Mouse (Mus musculus) hindbrain, embryonic 15.5 days (tissue): Measurements from ENCODE around the gene Rrn3. TPM values are rescaled to one million over a fixed set of nuclear protein-coding genes. Genes with fewer than 3 reads are reported as not detected.
"Not testable (repeated sequence)": the region's sequence is repeated elsewhere in the genome, so short reads cannot be mapped to it uniquely, and the experiment has no call there.

Experiments
- ATAC-seq: fragments of 200-750 bp; cut with Nextera tagmentation; 2 replicates; pipeline ENCODE4 v1.8.0; 2017; ENCODE audit warnings: low read depth, moderate number of reproducible peaks, moderate TSS enrichment; ENCODE audit not compliant: low FRiP score
- H3K27ac ChIP-seq: fragments of 300-500 bp; sonication (generic); replicated peaks from 2 replicates; pipeline ENCODE4 v1.5.1; 2015; ENCODE audit warnings: mild to moderate bottlenecking, inconsistent platforms
- H3K27me3 ChIP-seq: fragments of 300-500 bp; sonication (generic); 2 replicates; pipeline ENCODE4 v1.6.1; 2015; ENCODE audit warnings: control low read depth, inconsistent platforms
- H3K36me3 ChIP-seq: fragments of 300-500 bp; sonication (generic); 2 replicates; pipeline ENCODE4 v1.6.1; 2015; ENCODE audit warnings: control low read depth, inconsistent platforms
- H3K4me1 ChIP-seq: fragments of 300-500 bp; sonication (generic); replicated peaks from 2 replicates; pipeline ENCODE4 v1.6.1; 2015; ENCODE audit warnings: control low read depth, inconsistent platforms
- H3K4me2 ChIP-seq: fragments of 300-500 bp; sonication (generic); 2 replicates; pipeline ENCODE4 v1.6.1; 2015; ENCODE audit warnings: moderate library complexity, mild to moderate bottlenecking, inconsistent platforms
- H3K4me3 ChIP-seq: fragments of 300-500 bp; sonication (generic); 2 replicates; pipeline ENCODE4 v1.5.1; 2015; ENCODE audit warnings: mild to moderate bottlenecking, inconsistent platforms
- H3K9ac ChIP-seq: fragments of 300-500 bp; sonication (generic); 2 replicates; pipeline ENCODE4 v1.6.1; 2015; ENCODE audit warnings: inconsistent platforms
- H3K9me3 ChIP-seq: fragments of 300-500 bp; sonication (generic); 2 replicates; pipeline ENCODE4 v1.6.1; 2016; ENCODE audit warnings: control low read depth, inconsistent platforms
- WGBS: fragments of 180-500 bp; shearing (Covaris S2); methylation state at CpG from one replicate; pipeline ENCODE4 v1.1.7; 2015; 5-methylcytosine and 5-hydroxymethylcytosine counted together
- polyA plus RNA-seq: library from polyadenylated mRNA; unstranded; fragments of >200 nt; fragmentation: Nextera tagmentation; extraction: Ambion mirVana; gene quantifications from 2 replicates; pipeline ENCODE4 v1.2.1, GENCODE M21; 2015

Rrn3 gene
- polyA plus RNA-seq, 1 experiment from 2014 or later, result 86.7 TPM

DNA sequence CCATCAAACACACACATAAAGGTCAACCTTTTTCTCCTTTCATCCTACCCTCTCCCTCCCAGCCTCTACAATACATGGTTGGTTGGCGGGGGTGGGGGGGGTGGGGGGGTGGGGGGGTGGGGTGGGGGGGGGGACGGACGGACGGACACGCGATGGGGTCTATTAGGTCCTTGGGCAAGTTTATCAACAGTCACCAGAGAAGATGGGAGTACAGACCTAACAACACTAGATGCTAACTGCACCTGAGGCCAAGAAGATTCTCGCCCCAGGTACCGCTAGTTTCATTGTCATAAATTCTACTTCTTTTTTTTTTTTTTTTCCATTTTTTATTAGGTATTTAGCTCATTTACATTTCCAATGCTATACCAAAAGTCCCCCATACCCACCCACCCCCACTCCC, 26.5 kb upstream of the Rrn3 start:
- Histone ChIP-seq H3K4me2 (peak overlapping the region; percentile 69), H3K36me3 (no peaks in the 10 kb centered on the region), H3K4me1 (peaks cover 7% of the 10 kb centered on the region; the same call in 1 of the 2 replicates), H3K27ac (peak overlapping the region; percentile 73; the same call in 1 of the 2 replicates), H3K4me3 (peak overlapping the region; percentile 51), H3K9me3 (no peaks in the 10 kb centered on the region), H3K27me3 (no peaks in the 10 kb centered on the region), H3K9ac (no peak overlapping the region)
- 70% methylated on average over 8 of the region's 8 CpGs for WGBS
- ATAC-seq, result peak; percentile 46

DNA sequence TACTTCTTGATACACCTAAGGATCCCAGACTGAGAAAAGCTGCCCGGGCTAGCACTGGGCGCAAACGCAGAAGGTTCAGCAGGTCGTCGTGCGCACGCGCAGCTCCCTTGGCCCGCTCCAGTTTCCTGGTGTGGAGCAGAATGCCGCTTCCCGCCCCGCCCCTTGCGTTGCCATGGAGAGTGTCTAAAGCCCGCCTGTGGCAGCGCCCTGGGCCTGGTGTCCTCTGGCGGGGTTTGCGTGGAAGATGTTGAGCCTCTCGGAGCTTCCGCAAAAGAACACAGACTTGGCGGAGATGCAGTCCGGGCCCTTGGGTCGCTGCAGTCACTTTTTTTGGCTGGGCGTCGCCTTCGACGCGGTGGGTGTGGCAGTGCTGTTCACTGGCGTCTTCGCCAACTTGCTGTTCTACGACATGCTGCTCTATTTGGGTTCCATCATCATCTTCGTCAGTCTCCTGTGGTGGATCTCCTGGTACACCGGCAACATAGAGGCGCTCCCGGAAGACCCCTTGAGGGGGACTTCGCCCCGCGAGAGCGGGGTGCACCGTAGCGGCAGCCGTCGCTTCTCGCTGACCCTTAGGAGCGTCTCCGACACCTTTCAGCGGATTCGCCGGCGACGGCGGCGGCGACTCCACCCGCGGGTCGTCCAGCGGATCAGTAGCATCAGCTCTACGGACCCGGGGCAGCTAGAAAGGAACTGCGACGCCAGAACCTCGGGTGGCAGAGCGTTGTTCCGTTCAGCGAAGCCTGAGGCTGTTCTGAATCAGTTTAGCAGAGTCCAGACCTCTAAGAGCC, 25.9 kb upstream of the Rrn3 start:
- peak overlapping the region; percentile 51 for H3K4me3 ChIP-seq
- peak overlapping the region; percentile 49 for H3K9ac ChIP-seq
- H3K4me2 ChIP-seq, result peak overlapping the region; percentile 69
- under 1% methylated on average over 65 of the region's 65 CpGs for WGBS
- H3K27ac ChIP-seq, result peak overlapping the region; percentile 73
- H3K27me3 ChIP-seq, result no peaks in the 10 kb centered on the region
- peaks cover 7% of the 10 kb centered on the region; the same call in 1 of the 2 replicates for H3K4me1 ChIP-seq
- H3K36me3 ChIP-seq, result no peaks in the 10 kb centered on the region
- no peaks in the 10 kb centered on the region for H3K9me3 ChIP-seq
- ATAC-seq, result peak; percentile 98

DNA sequence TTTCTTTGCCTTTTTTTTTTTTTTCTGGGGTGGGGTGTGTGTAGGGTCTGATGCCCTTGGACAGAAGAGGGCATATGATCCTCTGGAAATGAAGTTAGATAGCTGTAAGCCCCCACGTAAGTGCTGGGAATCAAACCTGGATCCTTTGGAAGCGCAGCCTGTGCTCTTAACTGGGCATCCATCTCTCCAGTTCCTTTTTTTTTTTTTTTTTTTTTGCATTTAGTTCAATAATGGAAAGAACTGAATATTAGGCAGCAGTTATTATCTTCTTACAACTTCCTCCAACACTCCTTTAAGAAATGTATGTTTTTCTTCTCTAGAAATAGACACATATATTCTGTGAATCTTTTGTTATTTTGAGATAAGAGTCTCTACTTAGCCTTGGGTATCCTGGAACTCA, 22.7 kb upstream of the Rrn3 start:
- Histone ChIP-seq H3K27me3 (no peaks in the 10 kb centered on the region), H3K9me3 (no peaks in the 10 kb centered on the region), H3K27ac (no peak overlapping the region), H3K9ac (no peak overlapping the region), H3K4me1 (peaks cover 7% of the 10 kb centered on the region; the same call in 1 of the 2 replicates), H3K4me2 (no peak overlapping the region), H3K36me3 (no peaks in the 10 kb centered on the region), H3K4me3 (no peak overlapping the region)
- no peak for ATAC-seq
- WGBS, result 95% methylated on average over 2 of the region's 2 CpGs

DNA sequence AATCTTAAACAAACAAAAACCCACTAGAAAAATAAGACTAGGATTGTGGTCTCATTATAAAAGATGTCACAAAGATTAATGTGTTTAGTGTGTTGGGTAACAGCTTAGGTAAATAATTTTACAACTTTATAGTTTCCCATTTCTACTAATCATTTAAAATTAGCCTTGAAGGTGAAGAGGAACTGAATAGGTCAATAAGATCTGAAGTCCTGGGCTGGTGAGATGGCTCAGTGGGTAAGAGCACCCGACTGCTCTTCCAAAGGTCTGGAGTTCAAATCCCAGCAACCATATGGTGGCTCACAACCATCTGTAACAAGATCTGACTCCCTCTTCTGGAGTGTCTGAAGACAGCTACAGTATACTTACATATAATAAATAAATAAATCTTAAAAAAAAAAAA, 17.7 kb upstream of the Rrn3 start:
- not testable (repeated sequence) for H3K9ac ChIP-seq, H3K27me3 ChIP-seq, H3K4me2 ChIP-seq, H3K9me3 ChIP-seq, H3K36me3 ChIP-seq, ATAC-seq, H3K4me3 ChIP-seq, H3K27ac ChIP-seq, H3K4me1 ChIP-seq
- 96% methylated on average over 1 of the region's 1 CpGs for WGBS

DNA sequence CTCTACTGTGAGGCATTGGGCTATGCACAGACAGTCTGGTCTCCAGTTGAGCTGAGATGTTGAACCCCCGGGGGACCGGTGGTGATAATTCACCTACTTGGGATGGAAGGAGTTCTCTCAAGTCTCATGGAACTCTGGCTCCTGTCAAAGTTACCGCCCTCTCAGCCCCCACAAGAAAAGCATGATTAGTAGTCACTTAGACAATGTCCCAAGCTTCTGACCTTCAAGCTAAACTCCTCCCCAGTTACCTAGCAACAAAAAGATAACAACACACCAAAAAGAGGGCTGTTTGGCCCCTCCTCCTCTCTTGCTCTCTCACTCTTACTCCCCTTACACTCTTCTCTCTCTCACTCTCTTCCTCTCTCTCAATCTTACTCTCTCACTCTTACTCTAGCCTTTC, 16.0 kb upstream of the Rrn3 start:
- H3K36me3 ChIP-seq, result no peaks in the 10 kb centered on the region
- no peak for ATAC-seq
- no peaks in the 10 kb centered on the region for H3K4me1 ChIP-seq
- no peak overlapping the region for H3K4me3 ChIP-seq
- WGBS, result 85% methylated on average over 3 of the region's 3 CpGs
- no peak overlapping the region for H3K9ac ChIP-seq
- no peak overlapping the region for H3K27ac ChIP-seq
- H3K27me3 ChIP-seq, result no peaks in the 10 kb centered on the region
- H3K9me3 ChIP-seq, result no peaks in the 10 kb centered on the region
- H3K4me2 ChIP-seq, result no peak overlapping the region

DNA sequence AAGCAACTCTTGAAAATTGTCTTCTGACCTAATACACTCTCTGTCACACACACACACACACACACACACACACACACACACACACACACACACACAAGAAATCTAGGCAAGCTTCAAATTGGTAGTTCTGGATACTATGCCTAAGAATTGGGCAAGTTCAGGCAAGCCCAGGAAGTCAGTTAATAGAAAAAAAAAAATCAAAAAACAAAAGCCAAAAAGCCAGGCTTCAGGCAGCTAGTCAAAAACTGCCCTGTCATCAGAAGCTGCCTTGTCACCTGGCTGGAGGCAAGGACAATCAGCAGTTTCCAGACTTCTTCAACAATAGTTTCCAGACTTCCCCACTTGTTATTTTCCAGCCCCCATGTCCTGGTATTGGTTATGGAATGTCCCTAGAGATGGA, 14.1 kb upstream of the Rrn3 start:
- Histone ChIP-seq H3K27me3 (no peaks in the 10 kb centered on the region), H3K4me1 (no peaks in the 10 kb centered on the region), H3K36me3 (no peaks in the 10 kb centered on the region), H3K9ac (no peak overlapping the region), H3K4me2 (no peak overlapping the region), H3K9me3 (no peaks in the 10 kb centered on the region), H3K4me3 (no peak overlapping the region), H3K27ac (no peak overlapping the region)
- ATAC-seq, result no peak

DNA sequence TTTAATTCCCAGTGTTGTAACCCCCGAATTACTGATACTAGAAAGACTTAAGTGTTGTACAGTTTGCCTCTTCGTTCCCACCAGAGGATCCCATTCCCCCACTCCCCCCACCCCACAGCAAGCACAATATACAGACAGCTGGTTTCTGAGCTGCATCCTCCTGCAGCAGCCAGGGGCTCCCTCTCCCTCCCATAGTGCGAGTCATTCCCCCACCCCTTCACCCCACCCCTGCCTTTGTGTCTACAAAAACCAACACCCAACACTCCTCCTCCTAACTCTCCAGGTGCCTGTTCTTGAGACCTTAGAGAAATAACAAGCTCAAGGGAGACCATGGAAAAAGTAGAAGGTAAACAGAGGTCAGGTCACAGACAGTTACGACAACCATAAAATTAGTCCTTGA, 8.9 kb upstream of the Rrn3 start:
- not testable (repeated sequence) for H3K4me3 ChIP-seq, H3K27me3 ChIP-seq, ATAC-seq, H3K9ac ChIP-seq, H3K9me3 ChIP-seq, H3K4me1 ChIP-seq, H3K4me2 ChIP-seq, H3K36me3 ChIP-seq, H3K27ac ChIP-seq
- 66% methylated on average over 4 of the region's 4 CpGs for WGBS

DNA sequence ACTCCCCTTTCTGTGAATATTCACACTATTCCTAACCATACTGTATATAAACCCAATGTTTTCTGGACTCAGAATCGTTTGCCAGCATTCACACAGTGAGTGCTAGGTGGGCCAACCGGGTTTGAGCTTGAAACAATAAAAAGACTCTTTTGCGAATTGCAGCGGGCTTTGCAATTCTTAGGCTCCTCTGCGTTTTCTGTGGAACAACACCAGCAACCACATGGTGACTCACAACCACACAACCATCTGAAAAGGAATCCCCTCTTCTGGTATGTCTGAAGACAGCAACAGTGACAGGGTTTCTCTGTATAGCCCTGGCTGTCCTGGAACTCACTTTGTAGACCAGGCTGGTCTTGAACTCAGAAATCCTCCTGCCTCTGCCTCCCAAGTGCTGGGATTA, 8.5 kb upstream of the Rrn3 start:
- not testable (repeated sequence) for H3K36me3 ChIP-seq, H3K4me2 ChIP-seq, H3K4me1 ChIP-seq, H3K27ac ChIP-seq, H3K9me3 ChIP-seq, H3K4me3 ChIP-seq, H3K9ac ChIP-seq, H3K27me3 ChIP-seq, ATAC-seq
- WGBS, result 86% methylated on average over 5 of the region's 5 CpGs

DNA sequence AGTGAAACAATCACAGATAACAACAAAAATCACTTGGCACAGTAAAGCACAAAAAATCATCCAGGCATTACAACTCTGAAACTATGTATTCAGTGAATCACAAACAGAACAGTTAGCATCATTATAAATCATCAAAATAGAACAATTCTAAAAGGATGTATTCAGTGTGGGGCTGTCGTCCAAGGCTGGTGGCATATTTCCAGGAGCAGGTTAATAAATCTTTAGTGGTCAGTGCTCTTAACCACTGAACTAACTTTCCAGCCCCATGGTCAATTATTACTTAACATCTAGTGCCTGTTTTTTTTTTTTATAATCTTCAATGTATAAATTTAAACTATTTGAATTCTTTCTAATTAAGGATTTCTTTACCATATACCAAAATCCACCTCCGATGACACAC, 6.5 kb upstream of the Rrn3 start:
- H3K36me3 ChIP-seq, H3K27me3 ChIP-seq, H3K4me2 ChIP-seq, H3K27ac ChIP-seq, H3K9me3 ChIP-seq, H3K4me1 ChIP-seq, ATAC-seq, H3K4me3 ChIP-seq, H3K9ac ChIP-seq: not testable (repeated sequence)
- 86% methylated on average over 2 of the region's 2 CpGs for WGBS

DNA sequence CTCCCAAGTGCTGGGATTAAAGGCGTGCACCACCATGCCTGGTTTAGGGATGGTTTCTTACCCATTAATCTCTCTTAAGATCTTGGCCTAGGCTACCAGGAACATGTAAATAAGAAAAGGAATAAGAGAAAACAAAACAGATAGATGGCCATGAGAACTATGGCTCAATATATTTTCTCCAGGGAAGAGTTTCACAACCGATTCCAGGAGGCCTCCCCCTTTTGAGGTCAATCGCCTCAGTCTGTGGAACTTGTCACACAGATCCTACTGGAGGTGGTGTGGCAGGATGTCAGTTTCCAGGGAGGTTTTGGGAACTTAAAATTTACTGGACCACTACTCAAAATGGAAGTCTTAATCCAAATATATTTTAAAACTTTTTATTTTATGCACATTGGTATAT, 5.9 kb upstream of the Rrn3 start:
- H3K4me3 ChIP-seq, ATAC-seq, H3K9ac ChIP-seq, H3K36me3 ChIP-seq, H3K4me1 ChIP-seq, H3K9me3 ChIP-seq, H3K4me2 ChIP-seq, H3K27ac ChIP-seq, H3K27me3 ChIP-seq: not testable (repeated sequence)
- WGBS, result 84% methylated on average over 3 of the region's 3 CpGs

DNA sequence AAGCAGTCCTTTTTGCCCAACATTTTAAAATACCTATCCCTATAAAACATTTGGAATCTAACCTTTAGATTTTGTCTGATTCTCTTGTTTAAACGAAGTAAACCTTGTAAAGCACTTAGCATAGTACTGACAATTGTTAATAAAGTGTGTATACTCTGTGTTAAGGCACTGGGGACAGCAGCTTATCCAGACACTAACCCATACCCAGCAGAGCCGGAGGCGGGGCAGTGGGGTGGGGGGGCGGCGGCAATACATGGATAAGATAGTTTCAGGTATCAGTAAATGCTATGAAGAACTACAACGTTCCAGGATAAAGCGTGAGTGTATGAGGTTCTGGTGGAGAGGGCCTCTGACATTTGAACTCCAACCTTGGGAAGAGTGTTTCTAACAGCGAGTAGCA, 708 bp downstream of the Rrn3 start:
- ATAC-seq, result no peak
- H3K4me2 ChIP-seq, result peak overlapping the region; percentile 77
- H3K36me3 ChIP-seq, result peaks cover 22% of the 10 kb centered on the region
- H3K9me3 ChIP-seq, result no peaks in the 10 kb centered on the region
- no peaks in the 10 kb centered on the region for H3K27me3 ChIP-seq
- no peak overlapping the region for H3K27ac ChIP-seq
- H3K4me3 ChIP-seq, result peak overlapping the region; percentile 70
- H3K9ac ChIP-seq, result peak overlapping the region; percentile 88
- peaks cover 28% of the 10 kb centered on the region for H3K4me1 ChIP-seq
- WGBS, result 30% methylated on average over 8 of the region's 8 CpGs

DNA sequence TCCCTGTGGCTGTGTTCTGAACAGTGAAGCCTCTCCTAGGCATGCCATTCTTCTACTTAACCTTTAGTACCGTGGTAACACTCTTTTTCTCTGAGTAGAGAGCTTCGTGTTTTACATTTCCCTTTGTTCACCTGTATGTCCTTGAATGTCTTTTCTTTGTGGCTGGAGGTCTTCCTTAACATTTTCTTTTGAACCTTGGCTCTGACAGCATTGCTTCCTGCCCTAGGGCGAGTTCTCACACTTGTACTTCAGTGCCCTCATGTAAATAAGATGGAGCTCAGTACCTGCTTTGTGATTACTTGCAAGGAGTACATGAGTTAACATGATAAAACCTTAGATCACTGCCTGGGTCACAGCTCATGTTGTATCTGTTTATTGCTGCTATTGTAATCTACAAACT, 5.4 kb downstream of the Rrn3 start:
- no peak overlapping the region for H3K4me3 ChIP-seq
- peaks cover 64% of the 10 kb centered on the region for H3K36me3 ChIP-seq
- H3K27ac ChIP-seq, result no peak overlapping the region
- no peak for ATAC-seq
- H3K9me3 ChIP-seq, result no peaks in the 10 kb centered on the region
- H3K27me3 ChIP-seq, result no peaks in the 10 kb centered on the region
- H3K9ac ChIP-seq, result no peak overlapping the region
- no peak overlapping the region for H3K4me2 ChIP-seq
- H3K4me1 ChIP-seq, result peaks cover 19% of the 10 kb centered on the region
- 87% methylated on average over 3 of the region's 3 CpGs for WGBS

DNA sequence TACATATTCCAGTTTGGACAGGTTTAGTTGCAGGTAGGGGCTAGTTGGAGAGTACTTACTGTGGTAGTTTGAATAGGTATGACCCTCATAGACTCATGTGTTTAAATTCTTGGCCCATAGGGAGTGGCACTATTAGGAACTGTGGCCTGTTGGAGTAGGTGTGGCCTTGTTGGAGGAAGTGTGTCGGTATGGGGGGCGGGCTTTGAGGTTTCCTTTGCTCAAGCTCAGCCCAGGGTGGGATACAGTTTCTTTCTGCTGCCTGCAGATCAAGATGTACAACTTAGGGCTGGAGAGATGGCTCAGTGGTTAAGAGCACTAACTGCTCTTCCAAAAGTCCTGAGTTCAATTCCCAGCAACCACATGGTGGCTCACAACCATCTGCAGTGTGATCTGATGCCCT, 12.9 kb downstream of the Rrn3 start:
- H3K27ac ChIP-seq, H3K9ac ChIP-seq: not testable (repeated sequence)
- 98% methylated on average over 2 of the region's 2 CpGs for WGBS

More for the DNA sequence above, 12.9 kb downstream of the Rrn3 start:
- peaks cover 84% of the 10 kb centered on the region for H3K36me3 ChIP-seq
- not testable (repeated sequence) for H3K9me3 ChIP-seq, H3K4me1 ChIP-seq, ATAC-seq, H3K27me3 ChIP-seq, H3K4me2 ChIP-seq, H3K4me3 ChIP-seq
